Mouse (Mus musculus) frontal cortex, adult (tissue): Measurements from ENCODE around the gene Adsl.

Experiments
- ATAC-seq: cut with Nextera tagmentation; 2 replicates; pipeline ENCODE4 v1.9.2; 2017; ENCODE audit warnings: mild to moderate bottlenecking, moderate library complexity, mixed read lengths; ENCODE audit not compliant: low TSS enrichment

Gene Adsl

GRCm38 (mm10) chr15:80941468-80942040 lies 6.7 kb upstream of the Adsl start:
- ATAC-seq, result no peak

- ATAC-seq, result no peak
These were observed 2.4 kb upstream of the Adsl start for GRCm38 (mm10) chr15:80945851-80946250.

GRCm38 (mm10) chr15:80949431-80949830 lies 1.1 kb downstream of the Adsl start:
- no peak for ATAC-seq

GRCm38 (mm10) chr15:80950055-80950454 lies 1.8 kb downstream of the Adsl start:
- no peak for ATAC-seq

GRCm38 (mm10) chr15:80953971-80954370 lies 5.7 kb downstream of the Adsl start:
- ATAC-seq, result no peak

- ATAC-seq, result peak; percentile 66; the same call in 1 of the 2 replicates
These were observed 6.6 kb downstream of the Adsl start for GRCm38 (mm10) chr15:80954861-80955260.

- peak; percentile 81; the same call in 1 of the 2 replicates for ATAC-seq
These were observed 7.6 kb downstream of the Adsl start for GRCm38 (mm10) chr15:80955836-80956438.

GRCm38 (mm10) chr15:80969371-80969770 lies 21.1 kb downstream of the Adsl start:
- no peak for ATAC-seq

GRCm38 (mm10) chr15:80974311-80974710 lies 26.0 kb downstream of the Adsl start:
- ATAC-seq, result no peak

- ATAC-seq, result no peak
These were observed 27.4 kb downstream of the Adsl start for GRCm38 (mm10) chr15:80975666-80976065.

GRCm38 (mm10) chr15:80977620-80978334 lies 29.5 kb downstream of the Adsl start, which contains the start of gene Sgsm3:
TSS of gene Sgsm3 (plus strand) at chr15:80977765.
- peak; percentile 95 for ATAC-seq

GRCm38 (mm10) chr15:80979611-80980010 lies 31.3 kb downstream of the Adsl start:
- no peak for ATAC-seq

GRCm38 (mm10) chr15:80981176-80981575 lies 32.9 kb downstream of the Adsl start:
- ATAC-seq, result no peak

GRCm38 (mm10) chr15:80983264-80983663 lies 35.0 kb downstream of the Adsl start:
- no peak for ATAC-seq

GRCm38 (mm10) chr15:80988331-80988730 lies 40.0 kb downstream of the Adsl start:
- ATAC-seq, result no peak

GRCm38 (mm10) chr15:80989712-80990111 lies 41.4 kb downstream of the Adsl start:
- ATAC-seq, result no peak

- peak; percentile 66 for ATAC-seq
These were observed 46.7 kb downstream of the Adsl start for GRCm38 (mm10) chr15:80994959-80995358.

GRCm38 (mm10) chr15:80996090-80996835 lies 48.0 kb downstream of the Adsl start:
- ATAC-seq, result no peak

GRCm38 (mm10) chr15:80997077-80997476 lies 48.8 kb downstream of the Adsl start:
- ATAC-seq, result no peak

- ATAC-seq, result peak; percentile 46; the same call in 1 of the 2 replicates
These were observed 52.3 kb downstream of the Adsl start for GRCm38 (mm10) chr15:81000419-81001138.

- no peak for ATAC-seq
These were observed 57.9 kb downstream of the Adsl start for GRCm38 (mm10) chr15:81006127-81006735.
